Mouse (Mus musculus): ENCODE results near the gene Rnf150. TPM values are rescaled to one million over a fixed set of nuclear protein-coding genes. Genes with fewer than 3 reads are reported as not detected.

Gene Rnf150
- total and polyA plus RNA-seq, 2 experiments from 2014 or later, result 1.9 to 9.9 TPM

DNA sequence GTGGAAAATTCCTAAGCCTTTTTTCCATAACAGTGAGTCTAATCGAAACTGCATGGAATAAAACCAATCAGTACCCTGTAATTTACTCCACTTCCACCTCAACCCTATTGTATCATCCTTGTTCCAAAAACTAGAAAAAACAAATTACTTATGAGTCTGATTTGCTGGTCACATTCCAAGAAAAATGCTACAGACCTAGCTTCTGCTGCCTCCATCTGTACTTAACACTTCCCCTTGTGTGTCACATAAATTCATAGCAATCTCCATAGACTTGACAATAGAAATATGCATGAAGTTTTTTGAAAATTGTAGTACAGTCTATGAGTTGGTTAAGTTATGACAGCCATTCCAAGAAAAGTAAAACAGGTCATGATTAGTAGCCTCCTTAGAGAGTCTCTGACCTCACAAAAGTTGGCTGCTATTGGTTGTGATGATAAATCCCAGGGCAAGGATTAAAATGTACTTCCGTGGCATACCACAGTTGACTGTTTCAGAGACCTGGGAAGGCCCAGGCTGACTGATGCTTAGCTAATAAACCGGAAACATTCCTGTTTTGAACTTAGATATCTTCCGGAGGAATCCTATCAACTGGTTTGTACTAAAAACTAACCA is 118.2 kb downstream of the Rnf150 start:
- WGBS, result 87% methylated on average over 4 of the region's 4 CpGs
- no peaks in the 10 kb centered on the region for H3K27me3 ChIP-seq (ENCODE audit: insufficient read depth, low read length)
- DNase-seq (ENCODE audit: low spot score), result no peak
- no peak overlapping the region for H3K27ac ChIP-seq
- no peaks in the 10 kb centered on the region for H3K36me3 ChIP-seq (ENCODE audit: insufficient read depth, low read length)
- H3K9ac ChIP-seq (replicated peaks; ENCODE audit: low read length), result no peak overlapping the region
- H3K9me3 ChIP-seq (ENCODE audit: low read length), result no peaks in the 10 kb centered on the region
- H3K4me2 ChIP-seq (ENCODE audit: low read depth, low read length), result no peak overlapping the region
- no peak for ATAC-seq
- H3K4me1 ChIP-seq (ENCODE audit: insufficient read depth, low read length), result no peaks in the 10 kb centered on the region
- H3K4me3 ChIP-seq (ENCODE audit: low read length), result no peak overlapping the region
- no peak for TF ChIP-seq CTCF (IDR thresholded peaks at IDR 0.05; ENCODE audit: low read depth)

DNA sequence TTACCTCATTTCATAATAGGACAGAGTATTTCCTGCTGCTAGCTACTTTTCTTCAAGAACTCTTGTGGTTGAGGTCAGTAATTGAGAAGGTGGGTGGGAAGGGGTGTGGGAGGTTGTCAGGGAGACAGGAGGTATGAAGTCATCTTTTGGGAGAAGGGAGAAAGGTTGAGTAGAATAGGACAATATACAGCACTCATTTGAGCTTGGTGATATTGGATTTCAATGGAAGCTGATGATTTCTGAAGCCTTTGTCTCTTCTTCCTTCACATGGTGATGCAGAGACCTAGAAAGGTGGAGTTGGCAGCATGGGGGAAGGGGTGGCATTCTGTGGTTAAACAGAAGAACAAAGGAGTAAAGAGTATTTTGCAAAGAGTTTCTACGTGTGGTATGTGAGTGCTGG is 119.7 kb downstream of the Rnf150 start:
- DNase-seq (ENCODE audit: low spot score) (no peak), ATAC-seq (no peak)
- Histone ChIP-seq H3K9me3 (ENCODE audit: low read length) (no peaks in the 10 kb centered on the region), H3K27me3 (ENCODE audit: insufficient read depth, low read length) (no peaks in the 10 kb centered on the region), H3K4me1 (ENCODE audit: insufficient read depth, low read length) (no peaks in the 10 kb centered on the region), H3K4me3 (ENCODE audit: low read length) (no peak overlapping the region), H3K9ac (replicated peaks; ENCODE audit: low read length) (no peak overlapping the region), H3K36me3 (ENCODE audit: insufficient read depth, low read length) (no peaks in the 10 kb centered on the region), H3K4me2 (ENCODE audit: low read depth, low read length) (no peak overlapping the region), H3K27ac (no peak overlapping the region)
- TF ChIP-seq CTCF (IDR thresholded peaks at IDR 0.05; ENCODE audit: low read depth), result no peak
- WGBS, result 55% methylated on average over 1 of the region's 1 CpGs

DNA sequence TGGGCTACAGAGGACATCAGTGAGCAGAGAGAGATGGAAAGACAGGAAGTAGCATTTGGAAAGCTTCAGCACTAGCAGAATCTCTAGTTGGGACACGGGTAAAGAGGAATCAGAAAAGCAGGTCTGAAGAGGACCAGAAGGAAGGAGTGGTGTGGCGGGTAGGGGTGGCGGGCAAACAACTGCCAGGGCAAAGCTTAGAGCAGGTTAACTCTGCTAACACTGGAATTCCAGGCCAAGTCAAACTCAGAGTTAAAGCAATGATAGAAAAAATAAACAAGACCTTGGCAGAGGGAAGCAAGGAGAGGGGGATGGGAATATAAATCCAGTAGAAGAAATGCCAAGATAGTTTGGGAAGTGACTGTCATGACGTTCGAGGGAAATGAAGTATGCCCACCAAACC is 120.1 kb downstream of the Rnf150 start:
- ATAC-seq (no peak), DNase-seq (ENCODE audit: low spot score) (no peak)
- no peaks in the 10 kb centered on the region for H3K27me3 ChIP-seq (ENCODE audit: insufficient read depth, low read length)
- H3K4me2 ChIP-seq (ENCODE audit: low read depth, low read length), result no peak overlapping the region
- WGBS, result 83% methylated on average over 5 of the region's 5 CpGs
- H3K36me3 ChIP-seq (ENCODE audit: insufficient read depth, low read length), result no peaks in the 10 kb centered on the region
- no peaks in the 10 kb centered on the region for H3K9me3 ChIP-seq (ENCODE audit: low read length)
- no peak overlapping the region for H3K4me3 ChIP-seq (ENCODE audit: low read length)
- no peak for TF ChIP-seq CTCF (IDR thresholded peaks at IDR 0.05; ENCODE audit: low read depth)
- no peak overlapping the region for H3K9ac ChIP-seq (replicated peaks; ENCODE audit: low read length)
- H3K27ac ChIP-seq, result no peak overlapping the region
- no peaks in the 10 kb centered on the region for H3K4me1 ChIP-seq (ENCODE audit: insufficient read depth, low read length)

DNA sequence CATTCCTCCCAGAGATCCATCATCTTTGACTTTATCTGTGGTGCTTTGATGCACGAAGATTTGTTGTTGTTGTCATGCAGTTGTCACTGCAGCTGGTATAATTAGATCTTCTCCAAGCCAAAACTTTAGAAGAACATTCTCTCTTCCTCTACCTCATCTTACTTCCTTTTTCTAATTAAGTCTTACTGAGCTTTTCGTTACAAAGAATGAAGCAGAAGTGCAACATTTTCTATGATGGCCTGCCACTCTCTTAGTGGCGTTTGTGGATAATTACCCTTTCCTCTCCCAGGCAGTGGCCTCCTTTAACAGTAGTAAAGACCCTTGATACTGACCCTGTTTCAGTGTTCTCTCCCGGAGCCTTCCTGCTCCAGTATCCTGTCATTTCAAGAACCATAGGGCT is 128.9 kb downstream of the Rnf150 start:
- H3K9me3 ChIP-seq (ENCODE audit: low read length), result no peaks in the 10 kb centered on the region
- ATAC-seq (no peak), DNase-seq (ENCODE audit: low spot score) (no peak)
- no peak overlapping the region for H3K4me2 ChIP-seq (ENCODE audit: low read depth, low read length)
- H3K4me1 ChIP-seq (ENCODE audit: insufficient read depth, low read length), result no peaks in the 10 kb centered on the region
- no peak overlapping the region for H3K9ac ChIP-seq (replicated peaks; ENCODE audit: low read length)
- no peak overlapping the region for H3K4me3 ChIP-seq (ENCODE audit: low read length)
- no peaks in the 10 kb centered on the region for H3K27me3 ChIP-seq (ENCODE audit: insufficient read depth, low read length)
- H3K27ac ChIP-seq, result no peak overlapping the region
- H3K36me3 ChIP-seq (ENCODE audit: insufficient read depth, low read length), result no peaks in the 10 kb centered on the region
- TF ChIP-seq CTCF (IDR thresholded peaks at IDR 0.05; ENCODE audit: low read depth), result no peak
- WGBS, result 77% methylated on average over 4 of the region's 4 CpGs

GRCm38 (mm10) chr8:82995727-82996438 is 132.7 kb downstream of the Rnf150 start:
- H3K9ac ChIP-seq (replicated peaks; ENCODE audit: low read length), result no peak overlapping the region
- WGBS, result 87% methylated on average over 3 of the region's 3 CpGs
- H3K4me1 ChIP-seq (ENCODE audit: insufficient read depth, low read length), result no peaks in the 10 kb centered on the region
- H3K4me2 ChIP-seq (ENCODE audit: low read depth, low read length), result no peak overlapping the region
- DNase-seq (ENCODE audit: low spot score) (no peak), ATAC-seq (no peak)
- H3K4me3 ChIP-seq (ENCODE audit: low read length), result no peak overlapping the region
- no peak for TF ChIP-seq CTCF (IDR thresholded peaks at IDR 0.05; ENCODE audit: low read depth)
- H3K9me3 ChIP-seq (ENCODE audit: low read length), result no peaks in the 10 kb centered on the region
- H3K36me3 ChIP-seq (ENCODE audit: insufficient read depth, low read length), result no peaks in the 10 kb centered on the region
- H3K27me3 ChIP-seq (ENCODE audit: insufficient read depth, low read length), result no peaks in the 10 kb centered on the region
- H3K27ac ChIP-seq, result no peak overlapping the region

DNA sequence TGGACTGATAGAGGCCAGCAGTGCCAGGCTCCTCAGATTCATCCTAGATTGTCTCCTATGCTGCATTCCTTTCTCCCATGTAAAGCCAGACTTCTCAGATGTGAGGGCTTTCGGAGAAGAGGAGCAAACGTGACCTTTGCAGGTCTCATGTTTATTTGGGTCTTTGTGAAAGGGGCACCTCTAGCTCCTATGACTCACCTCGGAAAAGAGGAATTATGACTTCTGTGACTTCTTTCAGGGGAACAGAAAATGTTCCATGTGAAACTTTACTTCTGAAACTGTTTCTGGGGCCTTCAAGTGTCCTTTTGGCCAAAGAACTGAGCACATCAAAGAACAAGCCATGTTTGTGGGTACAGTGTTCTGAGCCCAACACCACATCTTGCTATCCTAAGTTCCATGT is 133.7 kb downstream of the Rnf150 start:
- Histone ChIP-seq H3K4me3 (ENCODE audit: low read length) (no peak overlapping the region), H3K9ac (replicated peaks; ENCODE audit: low read length) (no peak overlapping the region), H3K4me2 (ENCODE audit: low read depth, low read length) (no peak overlapping the region), H3K27ac (no peak overlapping the region), H3K9me3 (ENCODE audit: low read length) (no peaks in the 10 kb centered on the region), H3K4me1 (ENCODE audit: insufficient read depth, low read length) (no peaks in the 10 kb centered on the region), H3K27me3 (ENCODE audit: insufficient read depth, low read length) (no peaks in the 10 kb centered on the region), H3K36me3 (ENCODE audit: insufficient read depth, low read length) (no peaks in the 10 kb centered on the region)
- WGBS, result 88% methylated on average over 3 of the region's 3 CpGs
- no peak for DNase-seq (ENCODE audit: low spot score)
- TF ChIP-seq CTCF (IDR thresholded peaks at IDR 0.05; ENCODE audit: low read depth), result no peak
- ATAC-seq, result no peak

- WGBS, result 89% methylated on average over 2 of the region's 2 CpGs
- no peak for TF ChIP-seq CTCF (IDR thresholded peaks at IDR 0.05; ENCODE audit: low read depth)
- H3K27me3 ChIP-seq (ENCODE audit: insufficient read depth, low read length), result no peaks in the 10 kb centered on the region
- DNase-seq (ENCODE audit: low spot score) (no peak), ATAC-seq (no peak)
- no peak overlapping the region for H3K27ac ChIP-seq
- no peaks in the 10 kb centered on the region for H3K36me3 ChIP-seq (ENCODE audit: insufficient read depth, low read length)
- H3K9me3 ChIP-seq (ENCODE audit: low read length), result no peaks in the 10 kb centered on the region
- no peak overlapping the region for H3K4me2 ChIP-seq (ENCODE audit: low read depth, low read length)
- no peak overlapping the region for H3K9ac ChIP-seq (replicated peaks; ENCODE audit: low read length)
- H3K4me1 ChIP-seq (ENCODE audit: insufficient read depth, low read length), result no peaks in the 10 kb centered on the region
- no peak overlapping the region for H3K4me3 ChIP-seq (ENCODE audit: low read length)
Measured at GRCm38 (mm10) chr8:82998778-82999177, 135.6 kb downstream of the Rnf150 start.

All from hindbrain, postnatal 0 days (tissue).